Mouse (Mus musculus) 3T3-L1 (cell line): ENCODE results near the gene Cd34.

Experiments used
- DNase-seq: peaks from one replicate; pipeline ENCODE4 v3.0.0-alpha.2; 2015; ENCODE audit warnings: low read depth, low spot score

The Cd34 gene

DNA sequence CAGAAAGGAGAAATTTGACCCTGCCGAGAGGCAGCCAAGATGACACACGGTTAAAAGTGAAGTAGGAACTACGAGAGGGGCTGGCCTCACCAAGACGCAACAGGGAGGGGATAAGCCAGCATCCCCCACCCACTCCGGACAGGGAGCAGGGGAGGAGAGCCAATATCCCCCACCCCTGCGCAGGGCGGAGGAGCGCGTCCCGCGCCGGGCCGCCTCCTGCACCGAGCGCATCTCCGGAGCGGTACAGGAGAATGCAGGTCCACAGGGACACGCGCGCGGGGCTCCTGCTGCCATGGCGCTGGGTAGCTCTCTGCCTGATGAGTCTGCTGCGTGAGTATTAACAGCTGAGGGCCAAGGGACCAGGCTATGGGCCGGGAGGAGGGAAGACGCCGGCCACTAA lies at the start of gene Cd34:
Cd34 (plus strand) TSS at position 105 of the 400 bp plus-strand sequence.
- DNase-seq, result no peak

DNA sequence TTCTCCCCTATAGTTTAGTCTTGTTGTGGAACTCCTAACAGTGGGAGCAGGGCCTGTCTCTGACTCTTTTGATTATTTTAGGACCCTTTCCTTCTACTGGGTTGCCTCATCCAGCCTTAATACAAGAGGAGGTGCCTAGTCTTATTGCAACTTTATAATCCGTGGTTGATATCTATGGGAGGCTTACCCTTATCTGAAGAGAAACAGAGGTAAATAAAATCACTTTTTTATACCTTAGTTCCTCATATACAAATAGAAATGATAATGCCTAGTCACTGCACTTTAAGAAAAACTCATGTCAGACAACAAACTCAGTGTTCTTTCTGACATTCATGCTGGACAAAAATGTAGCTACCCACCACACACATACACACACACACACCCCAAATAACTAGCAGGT lies 44.1 kb upstream of the Cd34 start:
- DNase-seq, result no peak

- DNase-seq, result no peak
Measured at GRCm38 (mm10) chr1:194895287-194895686, 43.3 kb upstream of the Cd34 start.

GRCm38 (mm10) chr1:194901075-194901474 lies 37.5 kb upstream of the Cd34 start:
- DNase-seq, result no peak

- no peak for DNase-seq
Measured at GRCm38 (mm10) chr1:194901826-194902225, 36.8 kb upstream of the Cd34 start.

DNA sequence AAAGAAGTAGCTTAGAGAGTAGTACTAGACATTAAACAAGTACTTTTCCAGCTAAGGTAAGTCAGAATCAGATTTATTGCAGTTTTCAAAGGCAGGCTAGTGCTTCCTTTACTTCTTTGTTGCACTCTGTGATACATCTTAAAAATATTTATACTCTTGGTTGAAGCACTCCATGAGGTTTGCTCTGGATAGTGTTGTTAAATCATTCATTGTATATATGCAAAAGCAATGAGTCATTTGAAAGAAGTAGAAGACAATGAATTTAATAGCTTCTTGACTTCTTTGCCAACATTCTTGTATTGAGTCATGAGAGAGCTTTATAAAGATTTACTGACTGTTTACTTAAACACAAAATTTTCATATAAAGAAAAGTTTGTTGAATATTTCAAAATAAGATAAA lies 29.7 kb upstream of the Cd34 start:
- peak; percentile 87 for DNase-seq

DNA sequence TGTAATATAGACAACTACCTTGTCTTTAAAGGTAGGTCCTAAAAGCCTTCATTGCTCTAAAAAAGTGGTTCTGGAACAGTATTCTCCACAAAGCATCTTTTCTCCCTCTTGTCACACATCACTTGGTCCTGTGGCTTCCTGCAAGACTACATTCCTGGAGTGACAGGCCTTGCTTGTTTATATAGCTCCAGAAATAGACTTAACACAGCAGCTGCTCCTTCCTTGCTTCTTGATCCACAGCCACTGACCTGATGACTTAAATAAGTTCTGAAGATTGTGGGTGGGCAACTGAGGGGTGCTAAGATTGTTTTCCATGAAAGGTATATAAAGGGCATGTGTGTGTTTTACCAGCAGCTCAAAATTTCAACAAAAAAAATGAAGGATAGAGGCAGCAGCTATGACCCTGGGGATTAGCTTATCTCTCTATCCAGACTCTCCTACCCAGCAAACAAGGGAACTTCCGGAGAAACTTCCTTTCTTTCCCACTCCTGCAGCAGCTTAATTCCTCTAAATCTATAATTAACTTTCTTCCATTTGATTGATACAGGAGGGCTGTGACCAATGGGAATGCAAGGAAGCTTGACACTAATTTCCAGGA lies 12.8 kb upstream of the Cd34 start:
- peak; percentile 34 for DNase-seq

DNA sequence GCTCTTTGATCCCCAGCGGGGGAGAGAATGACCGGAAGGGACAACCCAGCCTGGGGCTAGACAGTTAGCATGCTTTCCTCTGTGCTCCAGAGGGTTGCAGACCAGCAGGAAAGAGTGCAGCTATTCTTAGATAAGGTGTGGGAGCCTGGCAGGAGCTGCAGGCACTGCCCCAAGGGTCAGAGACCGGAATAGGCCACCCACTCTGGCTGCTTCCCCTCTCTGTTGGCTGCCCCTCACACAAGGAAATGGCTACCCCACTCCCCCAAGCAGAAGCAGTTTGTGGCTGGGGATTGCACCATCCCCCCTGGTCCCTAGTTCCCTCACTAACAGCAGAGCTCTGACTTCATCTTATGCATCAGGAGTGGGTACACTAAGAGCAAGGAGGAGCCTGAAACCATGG lies 10.7 kb upstream of the Cd34 start:
- DNase-seq, result no peak

- DNase-seq, result peak; percentile 66
Measured at GRCm38 (mm10) chr1:194929275-194929971, 9.2 kb upstream of the Cd34 start.

DNA sequence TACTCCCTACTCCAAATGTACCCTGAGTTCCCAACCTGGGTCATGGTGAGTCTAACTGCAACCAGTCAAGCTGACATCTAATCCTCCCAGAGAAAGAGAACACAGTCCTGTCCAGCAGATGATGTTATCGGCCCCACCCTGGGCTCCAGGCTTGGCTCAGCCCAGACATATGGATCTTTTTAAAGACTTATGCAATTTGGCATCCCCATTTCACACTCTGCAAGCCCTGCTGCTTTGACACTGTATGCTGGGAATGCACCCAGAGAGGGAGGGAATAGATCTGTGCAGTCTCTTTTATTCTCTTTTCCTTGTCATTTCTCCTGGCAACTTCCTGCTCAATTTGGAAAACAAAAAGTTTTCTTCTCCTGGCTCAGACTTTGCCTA lies 8.7 kb upstream of the Cd34 start:
- peak; percentile 95 for DNase-seq

DNA sequence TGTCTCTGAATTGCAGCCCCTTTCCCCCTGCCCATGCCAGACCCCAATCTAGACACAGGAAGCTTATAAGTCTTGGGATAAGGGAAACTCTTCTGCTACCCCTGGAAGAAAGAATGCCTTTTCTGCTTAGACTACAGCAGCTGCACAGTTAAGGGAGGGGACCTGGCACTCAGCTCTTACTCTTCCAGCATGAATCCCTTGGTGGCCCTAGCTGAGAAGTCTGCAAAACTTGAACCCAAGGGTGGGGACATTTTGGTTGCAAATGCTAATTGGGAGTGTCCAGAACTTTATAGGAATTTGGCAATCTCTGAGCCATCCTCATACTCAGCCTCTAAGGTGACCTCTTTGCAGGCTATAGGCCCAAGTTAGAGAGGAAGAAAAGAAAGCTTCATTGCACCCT lies 7.9 kb upstream of the Cd34 start:
- DNase-seq, result no peak

DNA sequence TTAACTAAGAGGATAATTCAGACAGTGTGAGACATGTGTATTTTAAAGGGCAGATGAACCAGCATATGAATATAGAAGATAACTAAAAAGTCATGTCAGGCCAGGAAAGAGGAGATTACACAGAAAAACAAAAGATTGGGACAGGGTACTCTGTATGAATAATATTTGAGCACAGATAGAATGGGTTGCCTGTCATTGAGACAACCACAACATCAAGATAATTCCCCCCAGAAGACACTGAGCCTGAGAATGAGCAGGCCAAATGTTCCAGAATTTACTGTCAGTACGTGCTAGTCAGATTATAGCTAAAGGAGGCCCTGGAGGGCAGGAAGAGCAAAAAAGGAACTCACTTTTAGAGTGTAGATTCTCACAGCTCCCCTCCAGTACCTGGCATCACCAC lies 3.3 kb upstream of the Cd34 start:
- no peak for DNase-seq

DNA sequence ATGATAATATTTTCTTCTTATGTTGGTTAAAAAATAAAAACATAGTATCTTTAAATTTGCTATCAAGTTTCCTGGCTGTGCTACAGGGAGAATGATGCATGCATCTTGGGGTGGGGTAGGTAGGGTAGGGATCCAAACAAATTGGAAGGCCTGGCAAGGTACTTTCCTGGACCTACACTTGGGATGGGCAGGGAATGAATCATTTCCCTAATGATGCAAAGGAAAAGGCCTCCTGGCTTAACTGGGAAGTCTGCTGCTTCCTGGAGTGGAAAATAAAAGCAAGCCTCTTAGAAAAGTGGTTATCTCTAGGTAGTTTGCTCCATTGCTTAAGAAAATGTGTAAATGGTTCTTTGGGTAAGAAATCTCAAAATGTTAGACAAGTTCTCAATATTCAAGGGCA lies 2.9 kb downstream of the Cd34 start:
- DNase-seq, result peak; percentile 65

- DNase-seq, result no peak
Measured at GRCm38 (mm10) chr1:194942912-194943311, 4.3 kb downstream of the Cd34 start.

GRCm38 (mm10) chr1:194943485-194943884 lies 4.9 kb downstream of the Cd34 start:
- no peak for DNase-seq

DNA sequence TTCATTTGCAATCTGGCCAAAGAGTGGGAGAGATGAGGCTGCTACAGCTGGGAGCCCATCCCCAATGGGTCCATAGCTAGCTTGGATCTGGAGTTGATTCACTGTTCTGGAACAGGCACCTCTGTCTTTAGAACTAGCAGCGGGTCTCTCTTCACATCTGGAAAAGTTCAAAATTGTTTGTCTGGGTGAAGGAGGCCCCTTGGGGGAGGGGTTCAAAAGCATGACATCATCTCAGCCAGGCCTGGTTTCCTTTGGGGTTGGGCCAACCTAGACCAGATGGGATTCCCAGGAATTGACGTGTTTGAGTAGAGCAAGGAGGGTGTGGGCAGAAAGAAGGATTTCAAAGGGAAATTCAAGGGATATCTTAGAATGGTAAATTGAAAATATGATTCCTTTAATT lies 6.8 kb downstream of the Cd34 start:
- DNase-seq, result peak; percentile 85

GRCm38 (mm10) chr1:194946467-194946866 lies 7.8 kb downstream of the Cd34 start:
- no peak for DNase-seq

GRCm38 (mm10) chr1:194950913-194951312 lies 12.3 kb downstream of the Cd34 start:
- peak; percentile 79 for DNase-seq

GRCm38 (mm10) chr1:194952891-194953290 lies 14.3 kb downstream of the Cd34 start:
- DNase-seq, result peak; percentile 62

- no peak for DNase-seq
Measured at GRCm38 (mm10) chr1:194954694-194955093, 16.1 kb downstream of the Cd34 start.

DNA sequence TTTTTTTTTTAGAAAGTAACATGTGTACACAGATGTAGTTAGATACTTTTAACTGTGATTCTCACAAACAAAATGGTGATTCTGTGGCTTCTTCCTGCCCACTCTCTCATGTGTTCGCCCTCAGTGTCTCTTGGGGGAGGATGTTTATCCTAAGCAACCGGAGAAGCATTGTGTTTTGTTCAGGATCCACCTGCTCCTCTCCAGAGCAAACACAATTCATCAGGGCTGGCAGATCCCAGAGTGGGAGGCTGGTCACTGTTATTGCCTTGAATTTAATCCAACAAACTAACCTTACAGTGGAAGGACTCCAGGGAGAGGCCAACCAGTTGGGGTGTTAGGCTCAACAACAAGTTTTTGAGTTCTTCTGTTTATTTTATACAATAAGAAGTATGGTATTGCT lies 17.1 kb downstream of the Cd34 start:
- no peak for DNase-seq

GRCm38 (mm10) chr1:194957021-194957420 lies 18.4 kb downstream of the Cd34 start:
- DNase-seq, result no peak

DNA sequence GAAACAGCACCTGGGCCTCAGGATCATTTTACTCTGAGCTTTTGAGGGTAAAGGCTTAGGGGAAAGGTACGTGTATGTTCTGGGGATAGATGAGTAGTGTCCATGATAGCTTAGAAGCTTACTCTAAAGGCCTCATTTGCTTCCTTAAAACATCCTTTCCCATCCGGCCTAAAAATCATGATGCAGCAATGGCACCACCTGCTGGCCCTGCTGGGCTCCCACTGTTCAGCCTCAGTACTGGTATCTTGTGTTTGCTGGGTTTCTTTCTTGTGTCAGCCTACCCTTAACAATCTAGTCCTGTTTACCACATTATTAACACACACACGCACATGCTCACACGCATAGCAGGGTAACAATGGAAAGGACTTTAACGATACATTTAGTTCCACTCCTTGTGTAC lies 23.6 kb downstream of the Cd34 start:
- DNase-seq, result peak; percentile 90

DNA sequence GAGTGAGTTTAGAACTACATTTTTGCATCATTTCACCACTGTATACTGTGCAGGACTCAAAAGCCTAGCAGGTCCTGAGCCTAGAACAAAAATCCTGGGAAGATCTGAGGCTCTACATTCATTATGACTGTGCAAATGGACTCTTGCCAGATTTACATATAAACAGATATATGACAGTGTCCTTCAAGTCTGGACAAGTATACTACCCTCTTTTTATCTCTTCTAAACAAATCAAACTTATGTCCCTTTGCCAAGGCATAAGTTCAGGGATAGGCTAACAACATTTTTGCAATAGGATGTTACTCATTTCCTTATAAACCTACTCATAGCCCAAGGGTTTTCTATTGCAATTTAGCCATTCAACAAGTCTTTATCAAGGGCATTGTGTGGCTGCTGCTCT lies 24.1 kb downstream of the Cd34 start:
- peak; percentile 66 for DNase-seq
